Comparison of ENCODE assay signal across 12 mouse cellular contexts in the genomic region with DNA sequence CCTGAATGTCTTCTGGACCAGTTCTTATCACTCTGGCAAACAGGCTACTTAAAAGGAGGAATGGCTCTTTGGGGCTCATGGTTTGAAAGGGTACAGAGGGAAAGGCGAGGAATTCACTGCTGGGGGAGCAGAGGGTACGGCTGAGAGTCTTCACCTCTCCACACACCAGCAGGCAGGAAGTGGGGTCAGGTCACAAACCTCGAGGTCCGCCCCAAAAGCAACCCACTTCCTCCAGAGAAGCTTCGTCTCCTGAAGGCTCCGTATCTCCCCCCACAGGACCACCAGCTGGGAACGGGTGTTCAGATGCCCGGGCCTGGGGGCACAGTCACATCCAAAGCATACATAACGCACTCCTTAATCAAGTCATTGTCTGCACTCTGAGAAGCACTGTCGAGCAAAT.
DNase-seq lines count a peak whose midpoint lies in the region; ATAC-seq and TF ChIP-seq lines count a peak whose summit lies in the region.
"Had no signal": no experiment of that assay in that cellular context is flagged by ENCODE, and none has a peak within 500 bp of the region (broad histone marks: within the 10 kb centered on the region; RNA-seq: fewer than 3 reads in every experiment).

No protein-coding gene starts in this region.

- TF ChIP-seq EP300 in lung, postnatal 0 days (IDR thresholded peaks at IDR 0.05) = no peak

- no peak overlapping the region for H3ac ChIP-seq in myocyte (ENCODE audit: control insufficient read depth, insufficient read length)

- no peak for TF ChIP-seq POLR2A in bone marrow, adult 2 months (IDR thresholded peaks at IDR 0.05; ENCODE audit: borderline replicate concordance, control insufficient read depth, low read depth, low read length)
- no peak for TF ChIP-seq POLR2A in myocyte (IDR thresholded peaks at IDR 0.05; ENCODE audit: insufficient read length, low read depth)

- no peaks in the 10 kb centered on the region for H3K9me3 ChIP-seq in lung, embryonic 16.5 days (ENCODE audit: control insufficient read depth, low read length)
- no peaks in the 10 kb centered on the region for H3K9me3 ChIP-seq in lung, postnatal 0 days (ENCODE audit: low read length)
- H3K9me3 ChIP-seq: heart, embryonic 15.5 days had no signal

- ATAC-seq in lung, embryonic 16.5 days (ENCODE audit: low read depth) = no peak; the same call in 1 of the 2 replicates
- ATAC-seq in lung, postnatal 0 days = no peak

- no peaks in the 10 kb centered on the region for H3K36me3 ChIP-seq in lung, embryonic 16.5 days (ENCODE audit: control insufficient read depth, insufficient read depth, low read length)
- H3K36me3 ChIP-seq in lung, postnatal 0 days (ENCODE audit: insufficient read depth, low read length) = no peaks in the 10 kb centered on the region
- no peaks in the 10 kb centered on the region for H3K36me3 ChIP-seq in myocyte (ENCODE audit: control insufficient read depth, insufficient read depth)
- H3K36me3 ChIP-seq: heart, embryonic 15.5 days had no signal

- WGBS in lung, embryonic 16.5 days = 19% methylated on average over 10 of the region's 10 CpGs
- 27% methylated on average over 10 of the region's 10 CpGs for WGBS in lung, postnatal 0 days
- WGBS in bone marrow, adult 2 months = 9% methylated on average over 10 of the region's 10 CpGs

- H3K9ac ChIP-seq in lung, embryonic 16.5 days (ENCODE audit: low read length) = no peak overlapping the region
- H3K9ac ChIP-seq in lung, postnatal 0 days (replicated peaks; ENCODE audit: low read depth) = no peak overlapping the region
- H3K9ac ChIP-seq: heart, embryonic 15.5 days had no signal

- H3K27me3 ChIP-seq in lung, embryonic 16.5 days (ENCODE audit: control insufficient read depth, insufficient read depth, low read depth, low read length) = no peaks in the 10 kb centered on the region
- H3K27me3 ChIP-seq in lung, postnatal 0 days (replicated peaks; ENCODE audit: insufficient read depth, low read length) = no peaks in the 10 kb centered on the region
- H3K27me3 ChIP-seq in myocyte (ENCODE audit: control insufficient read depth, insufficient read depth, insufficient read length) = no peaks in the 10 kb centered on the region
- H3K27me3 ChIP-seq: heart, embryonic 15.5 days had no signal

- no peak for TF ChIP-seq CTCF in lung, postnatal 0 days (IDR thresholded peaks at IDR 0.05)
- no peak for TF ChIP-seq CTCF in bone marrow, adult 2 months (IDR thresholded peaks at IDR 0.05; ENCODE audit: control insufficient read depth, insufficient read depth, low read length)

- DNase-seq in lung, postnatal 0 days (ENCODE audit: low spot score) = no peak
- peak; percentile 84 for DNase-seq in thymus, postnatal 14 days
- DNase-seq in left cerebral cortex, adult 18-20 months (ENCODE audit: low spot score in 2 of 2) = no peak
- no peak for DNase-seq in cerebellum, postnatal 14 days
- DNase-seq in layer of hippocampus, postnatal 25 days (ENCODE audit: extremely low spot score in 1 of 2, low spot score in 1 of 2) = no peak
- DNase-seq: cerebellum, adult 2 months; kidney, adult 2 months had no signal

- H3K4me2 ChIP-seq in lung, embryonic 16.5 days (ENCODE audit: low read depth, low read length) = no peak overlapping the region
- H3K4me2 ChIP-seq in lung, postnatal 0 days (replicated peaks; ENCODE audit: low read depth, low read length) = no peak overlapping the region
- H3K4me2 ChIP-seq in myocyte (ENCODE audit: low read depth) = peak overlapping the region; percentile 94
- H3K4me2 ChIP-seq: heart, embryonic 15.5 days had no signal

- H3K27ac ChIP-seq in lung, embryonic 16.5 days (ENCODE audit: low read length) = 0 out of 2 replicates have a peak overlapping the region, but pooled peaks have one; percentile 15
- no peak overlapping the region for H3K27ac ChIP-seq in lung, postnatal 0 days (ENCODE audit: low read length)
- H3K27ac ChIP-seq in bone marrow, adult 2 months (ENCODE audit: control insufficient read depth, insufficient read depth, low read depth, low read length, poor library complexity) = peak overlapping the region; percentile 89; the same call in 1 of the 2 replicates
- H3K27ac ChIP-seq: heart, embryonic 15.5 days; stomach, postnatal 0 days had no signal

- H3K4me1 ChIP-seq in lung, embryonic 16.5 days (replicated peaks; ENCODE audit: control insufficient read depth, insufficient read depth, low read length) = peaks cover 16% of the 10 kb centered on the region
- no peaks in the 10 kb centered on the region for H3K4me1 ChIP-seq in lung, postnatal 0 days (ENCODE audit: insufficient read depth, low read depth, low read length)
- H3K4me1 ChIP-seq in bone marrow, adult 2 months (ENCODE audit: control insufficient read depth, insufficient read depth, low read length) = peaks cover 6% of the 10 kb centered on the region

- no peak overlapping the region for H3K4me3 ChIP-seq in lung, embryonic 16.5 days (ENCODE audit: low read length)
- no peak overlapping the region for H3K4me3 ChIP-seq in lung, postnatal 0 days (ENCODE audit: low read depth, low read length)
- H3K4me3 ChIP-seq in bone marrow, adult 2 months (replicated peaks; ENCODE audit: control insufficient read depth, low read depth, low read length) = no peak overlapping the region
- H3K4me3 ChIP-seq in myocyte = peak overlapping the region; percentile 16
- H3K4me3 ChIP-seq: heart, embryonic 15.5 days had no signal

- H3K79me2 ChIP-seq in myocyte (ENCODE audit: control insufficient read depth, insufficient read depth) = no peaks in the 10 kb centered on the region

TF ChIP-seq in myocyte, 11 proteins besides CTCF, POLR2A, EP300 and RAD21:
- TF ChIP-seq MAX (IDR thresholded peaks at IDR 0.05; ENCODE audit: low read depth) = no peak
- no peak for TF ChIP-seq USF1 (IDR thresholded peaks at IDR 0.05; ENCODE audit: low read depth)
- TF ChIP-seq MYOG (IDR thresholded peaks at IDR 0.05; ENCODE audit: control insufficient read depth in 1 of 3, insufficient read depth in 1 of 3, insufficient read length in 2 of 3, low read depth in 2 of 3) = no peak
- TF ChIP-seq TCF3 (IDR thresholded peaks at IDR 0.05; ENCODE audit: insufficient read length, low read depth) = no peak
- no peak for TF ChIP-seq REST (IDR thresholded peaks at IDR 0.05; ENCODE audit: insufficient read depth, insufficient read length)
- TF ChIP-seq SRF (IDR thresholded peaks at IDR 0.05; ENCODE audit: control insufficient read depth, insufficient read length, low read depth) = no peak
- no peak for TF ChIP-seq TCF12 (IDR thresholded peaks at IDR 0.05; ENCODE audit: insufficient read depth, poor library complexity, severe bottlenecking)
- TF ChIP-seq POLR2AphosphoS2 (IDR thresholded peaks at IDR 0.05; ENCODE audit: insufficient read length, low read depth) = no peak
- TF ChIP-seq MYOD1 (IDR thresholded peaks at IDR 0.05; ENCODE audit: control insufficient read depth in 1 of 3, insufficient read length in 2 of 3, low read depth in 2 of 3) = no peak
- TF ChIP-seq E2F4 (IDR thresholded peaks at IDR 0.05; ENCODE audit: insufficient read depth) = no peak
- no peak for TF ChIP-seq CEBPB (IDR thresholded peaks at IDR 0.05; ENCODE audit: insufficient read depth, poor library complexity, severe bottlenecking)
